In the genomic region with DNA sequence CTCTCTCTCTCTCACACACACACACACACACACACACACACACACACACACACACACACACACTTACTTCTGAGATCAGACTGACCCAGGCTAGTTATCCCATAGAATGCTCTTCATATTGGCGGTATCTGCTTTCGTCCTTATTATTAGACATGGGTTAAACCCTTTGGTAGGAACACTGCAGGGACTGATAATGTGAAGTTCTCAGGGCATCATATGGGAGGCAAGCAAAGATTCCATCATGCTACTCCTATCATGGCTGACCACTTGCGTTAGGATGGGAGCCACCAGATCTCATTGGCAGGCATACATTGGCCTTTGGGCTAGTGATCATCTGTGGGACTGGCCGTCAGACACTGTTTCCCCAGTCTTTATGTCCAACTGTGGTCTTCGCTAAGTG, we compare ENCODE assay signal across 28 mouse cellular contexts. TPM values are rescaled to one million over a fixed set of nuclear protein-coding genes. Genes with fewer than 3 reads are reported as not detected.
A peak's percentile ranks its signal among the peaks of the same experiment; 100 is the strongest.
DNase-seq lines count a peak whose midpoint lies in the region; ATAC-seq lines count a peak whose summit lies in the region.
"Had no signal": no experiment of that assay in that cellular context is flagged by ENCODE, and none has a peak within 500 bp of the region (broad histone marks: within the 10 kb centered on the region; RNA-seq: fewer than 3 reads in every experiment).

No protein-coding gene starts in this region.

- H3K9me3 ChIP-seq in neural tube, embryonic 13.5 days = no peaks in the 10 kb centered on the region
- no peaks in the 10 kb centered on the region for H3K9me3 ChIP-seq in liver, embryonic 15.5 days (replicated peaks)
- H3K9me3 ChIP-seq: embryonic facial prominence, embryonic 12.5 days; forebrain, embryonic 15.5 days; kidney, embryonic 15.5 days; limb, embryonic 10.5 days; limb, embryonic 15.5 days; lung, embryonic 15.5 days; midbrain, embryonic 10.5 days; neural tube, embryonic 12.5 days had no signal

- peak overlapping the region; percentile 85; the same call in 1 of the 2 replicates for H3K27ac ChIP-seq in neural tube, embryonic 13.5 days (replicated peaks)
- peak overlapping the region; percentile 81 for H3K27ac ChIP-seq in liver, embryonic 15.5 days (replicated peaks)
- H3K27ac ChIP-seq: embryonic facial prominence, embryonic 12.5 days; gastrocnemius, adult 2 months; kidney, embryonic 15.5 days; limb, embryonic 10.5 days; limb, embryonic 15.5 days; neural tube, embryonic 12.5 days had no signal

- no peaks in the 10 kb centered on the region for H3K36me3 ChIP-seq in neural tube, embryonic 13.5 days
- peaks cover under 1% of the 10 kb centered on the region; the same call in 1 of the 2 replicates for H3K36me3 ChIP-seq in liver, embryonic 15.5 days (replicated peaks)
- H3K36me3 ChIP-seq: embryonic facial prominence, embryonic 12.5 days; forebrain, embryonic 15.5 days; kidney, embryonic 15.5 days; limb, embryonic 10.5 days; limb, embryonic 15.5 days; lung, embryonic 15.5 days; neural tube, embryonic 12.5 days had no signal

- 87% methylated on average over 5 of the region's 5 CpGs for WGBS in neural tube, embryonic 13.5 days
- WGBS in liver, embryonic 15.5 days (ENCODE audit: insufficient replicate concordance) = 40% methylated on average over 5 of the region's 5 CpGs

- H3K9ac ChIP-seq in neural tube, embryonic 13.5 days = no peak overlapping the region
- H3K9ac ChIP-seq in liver, embryonic 15.5 days = 0 out of 2 replicates have a peak overlapping the region, but pooled peaks have one; percentile 7
- H3K9ac ChIP-seq: embryonic facial prominence, embryonic 12.5 days; forebrain, embryonic 15.5 days; kidney, embryonic 15.5 days; limb, embryonic 15.5 days; lung, embryonic 15.5 days; neural tube, embryonic 12.5 days had no signal

- DNase-seq in neural tube, embryonic 10.5 days (ENCODE audit: extremely low spot score, low spot score) = no peak
- peak; percentile 39 for DNase-seq in liver
- no peak for DNase-seq in urinary bladder, postnatal 4 days (ENCODE audit: low spot score in 2 of 2)
- no peak for DNase-seq in thymus, postnatal 25 days
- DNase-seq: B cell, adult 2 months; cerebellum, adult 2 months; cerebellum, postnatal 36 days; gastrocnemius, adult 2 months; gastrocnemius, postnatal 36 days; heart, adult 18-20 months; heart, postnatal 36 days; kidney, adult 18-20 months; kidney, postnatal 25 days; layer of hippocampus, postnatal 36 days had no signal

- H3K4me1 ChIP-seq in neural tube, embryonic 13.5 days (replicated peaks) = peaks cover 71% of the 10 kb centered on the region
- H3K4me1 ChIP-seq in liver, embryonic 15.5 days (replicated peaks) = peaks cover 92% of the 10 kb centered on the region

- H3K27me3 ChIP-seq in neural tube, embryonic 13.5 days = no peaks in the 10 kb centered on the region
- no peaks in the 10 kb centered on the region for H3K27me3 ChIP-seq in liver, embryonic 15.5 days
- H3K27me3 ChIP-seq: embryonic facial prominence, embryonic 12.5 days; forebrain, embryonic 15.5 days; kidney, embryonic 15.5 days; limb, embryonic 15.5 days; lung, embryonic 15.5 days; neural tube, embryonic 12.5 days had no signal

- no peak for ATAC-seq in neural tube, embryonic 13.5 days (ENCODE audit: low read depth)
- ATAC-seq in liver, embryonic 15.5 days (ENCODE audit: insufficient read depth) = peak; percentile 11; the same call in 1 of the 2 replicates
- ATAC-seq in CD4-positive, CD25-positive, alpha-beta regulatory T cell, adult 4 months = no peak
- ATAC-seq: activated CD4-positive, CD25-positive, alpha-beta regulatory T cell, adult 4 months; forebrain, embryonic 15.5 days; midbrain, embryonic 16.5 days had no signal

- peak overlapping the region; percentile 13; the same call in 1 of the 2 replicates for H3K4me2 ChIP-seq in neural tube, embryonic 13.5 days
- peak overlapping the region; percentile 38 for H3K4me2 ChIP-seq in liver, embryonic 15.5 days
- H3K4me2 ChIP-seq: embryonic facial prominence, embryonic 12.5 days; forebrain, embryonic 15.5 days; heart, embryonic 11.5 days; kidney, embryonic 15.5 days; limb, embryonic 15.5 days; lung, embryonic 15.5 days; neural tube, embryonic 12.5 days had no signal

- no peak overlapping the region for H3K4me3 ChIP-seq in neural tube, embryonic 13.5 days
- H3K4me3 ChIP-seq in liver, embryonic 15.5 days (replicated peaks) = no peak overlapping the region
- H3K4me3 ChIP-seq: embryonic facial prominence, embryonic 12.5 days; forebrain, embryonic 15.5 days; gastrocnemius, adult 2 months; kidney, embryonic 15.5 days; limb, embryonic 10.5 days; limb, embryonic 15.5 days; lung, embryonic 15.5 days; midbrain, embryonic 10.5 days; neural tube, embryonic 12.5 days had no signal

RNA-seq across cellular contexts. Expression of gene Sema4b, which starts 8.5 kb away (rescaled TPM):
- polyA plus RNA-seq in neural tube, embryonic 13.5 days (2015; fragmentation: Nextera tagmentation; extraction: Ambion mirVana) = 22.1 and 23.2 TPM in 2 replicates
- polyA plus RNA-seq in liver, embryonic 15.5 days (2015; fragmentation: Nextera tagmentation; extraction: Ambion mirVana) = 15.2 and 15.5 TPM in 2 replicates
- 10 to 100 TPM; 19.2 to 26.0 TPM for polyA plus RNA-seq in CD4-positive, CD25-positive, alpha-beta regulatory T cell, adult 4 months (2017; shearing (Covaris generic))

RNA-seq across cellular contexts. Expression of gene Cib1, which starts 37.5 kb away (rescaled TPM):
- 31.0 and 34.6 TPM in 2 replicates for polyA plus RNA-seq in neural tube, embryonic 13.5 days (2015; fragmentation: Nextera tagmentation; extraction: Ambion mirVana)
- 84.7 and 85.0 TPM in 2 replicates for polyA plus RNA-seq in liver, embryonic 15.5 days (2015; fragmentation: Nextera tagmentation; extraction: Ambion mirVana)
- 10 to 100 TPM; 86.5 to 98.1 TPM for polyA plus RNA-seq in CD4-positive, CD25-positive, alpha-beta regulatory T cell, adult 4 months (2017; shearing (Covaris generic))

RNA-seq across cellular contexts. Expression of gene Gdpgp1, which starts 37.5 kb away (rescaled TPM):
- 4.5 TPM in 2 replicates for polyA plus RNA-seq in neural tube, embryonic 13.5 days (2015; fragmentation: Nextera tagmentation; extraction: Ambion mirVana)
- 2.0 and 2.1 TPM in 2 replicates for polyA plus RNA-seq in liver, embryonic 15.5 days (2015; fragmentation: Nextera tagmentation; extraction: Ambion mirVana)
- polyA plus RNA-seq in CD4-positive, CD25-positive, alpha-beta regulatory T cell, adult 4 months (2017; shearing (Covaris generic)) = 10 to 100 TPM in 1 of 2 experiments, 1 to 10 TPM in 1; 8.4 to 11.4 TPM

RNA-seq across cellular contexts. Expression of gene Ttll13, which starts 51.0 kb away (rescaled TPM):
- 1.6 and 2.8 TPM in 2 replicates for polyA plus RNA-seq in neural tube, embryonic 13.5 days (2015; fragmentation: Nextera tagmentation; extraction: Ambion mirVana)
- 0.16 and 0.20 TPM in 2 replicates for polyA plus RNA-seq in liver, embryonic 15.5 days (2015; fragmentation: Nextera tagmentation; extraction: Ambion mirVana)
- polyA plus RNA-seq in CD4-positive, CD25-positive, alpha-beta regulatory T cell, adult 4 months (2017; shearing (Covaris generic)) = under 1 TPM in 1 of 2 experiments, not detected in 1; 0.94 TPM
